Mouse (Mus musculus): Measurements from ENCODE around the gene Mfap3l. TPM values are rescaled to one million over a fixed set of nuclear protein-coding genes. Genes with fewer than 3 reads are reported as not detected.

Gene Mfap3l
- polyA plus RNA-seq, 1 experiment from 2014 or later: 4.5 TPM

Other genes starting within 250 kb of the Mfap3l start
- gene Gm10283, start 129.6 kb upstream of the Mfap3l start, polyA plus RNA-seq (2015; fragmentation: Nextera tagmentation; extraction: Ambion mirVana): 0.78 and 1.1 TPM in 2 replicates
- 49.8 and 59.4 TPM in 2 replicates for gene Aadat, start 126.9 kb upstream of the Mfap3l start, polyA plus RNA-seq (2015; fragmentation: Nextera tagmentation; extraction: Ambion mirVana)